Mouse (Mus musculus) lung, postnatal 25 days (tissue): ENCODE measurements around the gene Kdm2a.
A peak's percentile ranks its signal among the peaks of the same experiment; 100 is the strongest.

ENCODE experiments used
- DNase-seq: peaks from one replicate; pipeline ENCODE4 v3.0.0; 2022; ENCODE audit warnings: low spot score

Gene Kdm2a

DNA sequence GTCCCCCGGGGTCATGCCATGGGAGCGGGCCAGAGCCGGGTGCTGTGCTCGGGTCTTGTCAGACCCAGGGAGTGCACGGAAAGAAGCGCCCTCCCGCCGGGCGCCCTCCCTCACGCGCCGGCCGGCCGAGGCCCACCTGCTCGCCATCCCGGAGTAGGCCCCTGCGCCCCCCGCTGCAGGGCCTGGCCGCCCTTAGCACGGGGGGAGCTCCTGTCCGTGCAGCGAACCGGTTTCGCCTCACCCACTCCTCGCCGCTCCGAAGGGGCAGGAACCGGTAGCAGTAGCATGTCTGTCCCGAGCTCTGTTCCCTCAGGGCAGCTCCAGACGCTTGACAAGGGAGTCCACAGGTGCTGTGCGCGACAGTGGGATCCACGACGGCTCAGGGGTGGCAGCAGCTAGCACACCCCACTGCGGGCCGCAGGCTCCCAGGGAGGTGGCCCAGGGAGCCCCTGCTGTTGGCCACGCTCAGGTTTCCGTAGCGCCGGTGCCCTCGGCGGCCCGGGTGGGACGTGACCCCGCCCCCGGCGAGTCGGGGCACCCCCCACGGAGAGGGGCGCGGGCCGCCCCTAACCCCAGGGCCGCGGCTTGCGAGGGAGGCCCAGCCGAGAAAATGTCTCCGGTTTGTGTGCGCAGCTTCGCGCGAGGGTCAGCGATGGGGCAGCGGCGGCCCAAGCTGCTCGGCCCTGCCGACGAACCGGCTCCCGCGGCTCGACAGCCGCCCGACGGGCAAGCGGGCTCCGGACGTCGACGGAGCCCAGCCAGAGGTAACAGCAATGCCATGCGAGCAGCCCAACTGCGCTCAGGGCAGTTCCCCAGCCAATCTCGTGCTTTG, at the start of gene Kdm2a:
Kdm2a (minus strand) TSS at position 488 of the 832 bp plus-strand sequence.
- peak; percentile 23 for DNase-seq

DNA sequence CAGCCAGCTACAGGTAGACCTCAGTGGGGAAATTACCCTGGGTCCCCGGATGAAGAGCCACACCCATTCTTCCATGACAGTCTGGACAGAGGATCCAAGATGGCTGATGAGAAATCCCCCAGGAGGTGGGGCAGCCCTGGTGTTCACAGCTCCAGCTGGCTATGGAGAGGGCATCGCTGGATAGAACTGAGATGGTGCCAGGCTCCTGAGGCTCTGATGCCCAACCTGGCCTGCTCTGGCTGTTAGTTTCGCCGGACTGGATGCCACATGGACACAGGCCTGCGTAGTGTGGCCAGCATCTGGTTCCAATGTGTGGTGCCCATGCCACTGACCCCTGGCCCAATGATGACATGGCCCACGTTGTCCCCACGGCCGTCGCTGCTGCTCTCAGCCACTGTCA, 49.4 kb upstream of the Kdm2a start:
- no peak for DNase-seq

DNA sequence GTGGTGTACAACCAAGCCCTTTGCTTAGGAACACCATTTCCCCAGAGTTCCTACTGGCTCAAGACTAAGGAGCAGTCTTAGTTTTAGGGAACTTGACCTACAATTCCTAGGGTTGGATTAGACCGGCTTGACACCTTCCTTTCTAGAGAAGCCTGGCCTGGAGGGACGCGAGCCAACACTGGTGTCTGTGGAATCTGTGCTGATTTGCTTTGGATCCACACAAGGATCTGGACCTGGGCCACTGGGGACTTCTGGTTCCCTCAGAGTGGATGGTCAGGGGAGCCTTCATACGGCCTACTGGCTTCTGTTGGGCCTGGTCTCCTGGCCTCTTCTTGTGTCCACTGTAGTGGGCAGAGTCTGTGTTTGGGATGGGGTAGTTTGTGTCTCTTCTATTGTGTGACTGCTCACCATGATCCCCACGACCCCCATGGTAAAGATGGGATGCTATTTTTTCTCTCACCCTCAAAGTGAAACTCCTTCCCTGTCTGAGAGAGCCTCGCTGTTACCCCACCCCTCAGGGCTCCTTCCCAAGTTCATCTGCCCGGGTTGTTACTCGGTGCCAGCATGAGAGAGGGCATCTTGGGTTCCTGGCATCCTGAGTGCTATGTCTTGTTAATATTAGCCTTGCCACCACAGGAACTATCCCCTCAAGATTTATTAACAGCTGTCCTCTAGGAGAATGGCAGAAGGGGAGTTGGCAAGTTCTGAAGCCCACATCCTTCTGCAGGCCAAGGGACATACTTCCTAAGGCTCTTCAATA, 48.8 kb upstream of the Kdm2a start:
- no peak for DNase-seq

DNA sequence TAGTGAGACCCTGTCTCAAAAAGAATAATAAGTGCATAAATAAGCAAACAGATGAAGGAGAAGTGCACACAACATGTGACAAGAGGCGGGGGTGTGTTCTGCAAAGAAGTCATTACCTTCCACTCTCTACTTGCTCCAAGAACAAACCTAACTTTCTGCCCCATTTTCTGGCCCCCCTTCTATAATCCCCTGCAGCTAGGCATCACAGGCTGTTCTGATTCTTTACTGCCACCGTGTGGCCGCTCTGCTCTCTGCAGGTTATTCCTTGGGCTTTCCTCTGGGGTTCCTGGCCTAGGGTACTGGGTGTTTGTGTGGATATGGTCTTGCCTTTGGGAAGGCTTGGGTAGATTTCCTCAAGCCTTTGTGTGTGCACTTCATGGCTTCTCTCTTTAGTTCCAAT, 44.3 kb upstream of the Kdm2a start:
- DNase-seq: peak; percentile 64

DNA sequence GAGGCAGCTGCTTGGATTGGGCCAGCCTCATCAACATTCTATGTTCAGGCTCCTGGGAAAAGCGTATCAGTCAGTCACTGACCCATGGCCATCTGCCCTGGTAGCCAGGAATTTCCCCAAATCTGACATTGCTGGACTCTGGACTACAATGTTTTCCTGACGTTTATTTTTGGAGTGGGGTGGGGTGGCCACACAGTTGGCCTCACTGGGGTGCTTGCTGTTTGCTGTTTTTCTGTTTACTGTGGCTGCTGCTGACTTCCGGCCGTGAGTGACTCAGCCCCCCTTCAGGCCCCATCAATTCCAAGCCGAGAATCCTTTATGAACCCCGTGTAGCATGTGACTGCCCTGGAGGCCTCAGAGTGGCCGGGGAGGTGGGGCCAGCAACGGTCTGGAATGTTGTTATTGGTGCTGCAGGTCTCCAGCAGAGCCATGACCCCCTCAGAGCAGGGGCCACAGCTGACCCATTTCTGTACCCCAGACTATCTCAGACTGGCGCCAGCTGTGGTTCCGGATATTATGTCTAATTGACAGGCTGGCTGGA, 43.6 kb upstream of the Kdm2a start:
- peak; percentile 19 for DNase-seq

DNA sequence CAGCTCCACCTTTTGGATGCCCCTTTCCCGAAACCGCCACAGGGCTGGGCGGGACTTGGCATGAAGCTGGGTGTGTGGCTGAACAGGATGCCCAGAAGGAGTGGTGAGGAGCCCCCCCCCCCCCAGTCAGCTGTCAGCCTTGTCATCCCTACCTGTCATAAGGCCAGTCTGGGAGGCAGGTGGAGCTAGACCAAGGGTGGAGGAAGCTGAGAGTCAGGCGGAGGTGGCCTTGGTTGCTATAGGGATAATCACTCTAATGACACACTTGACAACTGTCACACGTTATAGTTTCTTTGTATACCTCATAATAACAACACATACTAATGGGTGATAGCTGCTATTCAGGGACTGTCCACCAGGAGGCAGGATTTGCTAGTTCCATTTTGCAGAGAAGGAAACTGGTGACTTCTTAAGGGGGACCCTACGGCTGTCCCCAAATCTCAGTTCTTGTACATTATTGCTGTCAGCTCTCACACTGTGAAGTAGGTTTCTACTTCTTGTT, 43.1 kb upstream of the Kdm2a start:
- DNase-seq: peak; percentile 54

DNA sequence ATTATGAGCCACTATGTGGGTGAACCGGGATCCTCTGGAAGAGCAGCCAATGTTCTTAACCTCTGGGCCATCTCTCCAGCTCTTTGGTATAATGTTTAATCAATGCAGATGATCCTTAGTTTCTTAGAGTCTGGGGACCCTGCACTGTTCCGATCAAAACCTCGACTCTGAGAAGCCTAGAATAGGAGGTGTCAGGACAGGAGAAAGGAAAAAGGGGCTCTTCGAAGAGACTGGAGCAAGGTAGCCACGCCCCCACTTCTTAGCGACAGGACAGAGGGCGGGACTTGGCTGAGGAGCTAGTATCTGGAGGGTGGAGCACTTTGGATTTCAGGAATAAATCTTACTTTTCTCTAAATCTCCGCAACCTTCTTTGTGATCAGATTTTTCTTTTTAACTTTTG, 42.1 kb upstream of the Kdm2a start:
- DNase-seq: peak; percentile 57

DNA sequence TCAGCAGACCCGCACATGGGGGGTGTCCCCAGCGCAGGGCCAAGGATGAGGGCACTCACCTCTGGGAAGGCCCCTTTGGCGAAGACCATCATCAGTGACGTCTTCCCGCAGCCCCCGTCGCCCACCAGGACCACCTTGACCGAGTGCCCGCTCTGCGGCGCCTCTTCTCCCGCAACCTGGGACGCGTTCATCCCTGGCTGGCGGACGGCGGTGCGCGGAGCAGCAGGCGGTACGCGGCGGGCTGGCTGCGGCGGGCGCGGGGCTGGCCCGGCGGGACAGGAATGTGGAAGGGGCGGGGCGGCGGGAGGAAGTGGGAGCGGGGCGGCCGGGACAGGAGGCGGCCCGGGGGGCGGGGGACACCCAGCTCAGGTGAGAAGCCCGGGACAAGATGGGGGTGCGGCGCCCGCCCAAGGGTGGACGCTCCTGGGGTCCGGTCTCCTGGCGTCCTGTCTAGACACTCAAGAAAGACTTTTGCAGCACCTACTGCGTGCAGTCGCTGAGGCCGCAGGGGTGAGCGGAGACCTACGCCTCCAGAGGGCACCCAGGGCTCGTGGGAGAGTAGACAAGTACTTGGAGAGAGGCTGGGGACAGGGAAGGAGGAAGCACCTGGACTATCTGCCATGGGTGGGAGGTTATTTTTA, 41.2 kb upstream of the Kdm2a start, which contains the start of gene Rhod:
Rhod (minus strand) TSS at position 272 of the 641 bp plus-strand sequence.
- peak; percentile 64 for DNase-seq

DNA sequence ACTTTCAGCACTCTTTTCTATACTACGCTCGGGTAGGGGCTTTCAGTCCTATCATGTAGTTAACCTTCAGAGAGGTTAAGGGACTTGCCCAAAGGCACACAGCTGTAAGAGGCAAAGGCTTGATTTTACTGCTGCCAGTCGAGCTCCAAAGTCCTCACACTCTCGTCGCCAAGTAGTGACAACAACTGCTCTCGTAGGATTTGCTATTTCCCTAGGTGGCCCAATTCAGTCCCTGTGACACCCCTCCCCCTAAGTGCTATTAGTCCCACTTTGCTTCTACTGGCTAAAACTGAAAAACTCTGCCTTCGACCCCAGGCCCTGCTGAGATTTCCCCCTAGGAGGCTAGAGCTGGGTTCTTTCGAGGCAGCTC, 40.7 kb upstream of the Kdm2a start:
- no peak for DNase-seq

DNA sequence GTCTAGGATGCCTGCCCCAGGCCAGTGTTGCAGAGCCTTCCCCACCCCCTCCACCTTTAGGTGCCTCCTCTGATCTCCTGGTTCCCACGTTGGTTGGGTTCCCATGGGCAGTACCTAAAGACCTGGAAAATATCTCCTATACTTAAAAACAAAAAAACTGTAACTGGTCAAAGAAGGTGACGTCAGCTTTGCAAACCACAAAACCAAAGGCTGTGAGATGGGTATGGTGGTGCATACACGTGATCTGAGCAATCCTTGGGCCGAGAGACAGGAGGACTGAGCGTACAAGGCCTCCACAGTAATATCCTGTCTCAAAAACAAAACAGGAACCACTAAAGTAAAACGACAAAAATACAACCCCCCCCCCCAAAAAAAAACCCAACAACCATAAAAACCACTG, 39.8 kb upstream of the Kdm2a start:
- no peak for DNase-seq

DNA sequence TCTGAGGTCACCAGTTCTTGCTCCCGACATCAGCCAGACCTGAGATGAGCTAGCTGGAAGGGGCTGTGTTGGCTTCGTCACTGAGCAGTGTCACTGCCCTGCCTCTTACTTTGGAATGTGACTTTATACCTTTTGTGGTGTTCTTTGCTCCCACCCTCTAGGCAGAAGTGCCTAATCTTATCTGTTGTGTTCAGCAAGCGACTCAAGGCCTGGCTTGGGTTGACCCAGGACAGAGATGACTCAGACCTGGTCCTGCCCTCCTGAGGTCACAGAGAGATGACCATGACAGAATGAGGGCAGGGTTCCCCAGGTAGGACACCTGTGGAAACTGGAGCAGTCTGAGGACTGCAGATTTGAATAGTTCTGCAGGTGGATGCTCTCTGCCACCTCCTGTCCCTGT, 38.2 kb upstream of the Kdm2a start:
- DNase-seq: no peak

DNA sequence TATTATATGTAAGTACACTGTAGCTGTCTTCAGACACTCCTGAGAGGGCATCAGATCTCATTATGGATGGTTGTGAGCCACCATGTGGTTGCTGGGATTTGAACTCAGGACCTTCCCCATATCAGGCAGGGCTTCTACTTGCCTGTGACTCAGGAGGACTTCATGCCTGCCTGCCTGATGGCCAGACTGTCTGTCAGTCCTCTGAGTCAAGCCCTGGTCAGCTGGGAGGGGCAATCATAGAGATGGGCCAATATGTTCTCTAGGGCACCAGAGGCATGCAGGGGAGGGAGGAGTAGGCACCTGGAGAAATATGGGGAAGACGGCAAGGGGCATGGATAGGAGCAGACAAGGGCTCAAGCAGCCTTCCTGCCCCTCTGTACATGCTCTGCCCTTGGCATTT, 36.9 kb upstream of the Kdm2a start:
- no peak for DNase-seq

DNA sequence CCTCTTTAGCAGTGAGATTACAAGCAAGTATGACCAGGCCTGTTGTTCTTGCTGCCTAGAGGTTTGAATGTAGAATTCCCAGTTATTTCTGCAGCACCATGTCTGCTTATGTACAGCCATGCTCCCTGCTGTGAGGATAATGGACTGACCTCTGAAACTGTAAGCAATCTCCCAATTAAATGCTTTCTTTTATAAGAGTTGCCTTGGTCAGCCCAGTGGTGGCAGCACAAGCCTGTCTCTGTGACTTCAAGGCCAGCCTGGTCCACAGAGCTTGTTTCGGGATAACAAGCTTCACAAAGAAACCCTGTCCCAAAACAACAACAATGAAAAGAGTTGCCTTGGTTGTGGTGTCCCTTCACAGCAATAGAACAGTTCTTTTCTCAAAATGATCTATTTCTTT, 35.7 kb upstream of the Kdm2a start:
- no peak for DNase-seq

DNA sequence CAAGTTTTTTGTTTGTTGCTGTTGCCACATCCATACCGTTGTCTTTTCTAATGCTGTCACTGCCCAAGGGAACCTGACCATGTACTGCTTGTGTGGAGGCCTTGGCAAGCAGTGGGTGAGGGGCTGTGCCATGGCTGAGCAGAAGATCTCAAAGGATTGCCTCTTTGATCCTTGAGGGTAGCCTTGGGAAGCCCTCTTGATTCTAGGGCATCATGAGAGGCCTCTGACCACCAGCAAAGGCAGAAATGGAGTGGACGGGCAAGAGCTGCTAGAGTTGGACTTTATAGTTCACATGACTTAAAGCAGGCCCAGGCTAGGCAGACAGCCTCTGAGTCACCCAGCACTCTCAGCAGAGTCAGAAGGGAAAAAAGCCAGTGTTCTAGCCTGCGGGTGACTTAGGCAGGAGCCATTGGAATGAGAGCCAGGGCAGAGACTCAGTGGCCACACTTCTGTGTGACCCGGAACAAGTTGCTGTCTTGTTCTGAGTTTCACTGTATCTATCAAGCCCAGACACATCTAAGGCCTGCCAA, 32.1 kb upstream of the Kdm2a start:
- no peak for DNase-seq

DNA sequence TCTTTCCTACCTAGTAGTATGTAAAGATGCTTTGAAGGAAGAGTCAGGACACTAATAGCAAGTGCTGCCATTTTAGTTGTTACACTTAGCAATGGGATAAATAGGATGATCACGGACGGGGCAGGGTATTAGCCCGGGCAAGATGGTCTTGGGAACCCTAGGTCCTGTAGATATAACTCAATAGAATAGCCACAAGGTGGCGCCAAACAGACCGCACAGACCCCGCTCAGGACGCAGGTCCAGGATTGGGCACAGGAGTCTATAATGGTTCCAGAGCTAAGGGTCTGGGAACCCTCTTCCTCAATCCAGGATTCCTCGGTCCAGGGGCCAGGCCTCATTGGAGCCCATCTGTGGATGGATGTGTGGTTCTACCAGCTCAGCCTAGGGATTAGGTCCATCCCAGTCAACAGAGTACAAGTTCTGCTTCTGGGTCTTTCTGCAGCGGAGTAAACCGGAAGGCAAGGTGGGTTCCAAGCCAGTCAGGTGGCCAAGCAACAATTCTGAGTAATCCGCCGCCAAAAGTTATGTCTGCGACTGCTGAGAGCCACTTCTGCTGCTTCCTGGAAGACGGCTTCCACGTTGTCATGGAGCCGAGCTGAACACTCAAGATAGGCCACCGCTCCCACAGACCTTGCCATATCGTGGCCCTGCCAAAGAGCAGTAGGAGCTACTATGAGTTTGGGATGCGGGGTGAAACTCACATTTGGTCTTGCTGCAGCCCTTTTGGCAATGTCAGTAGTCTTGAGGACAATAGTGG, 27.7 kb upstream of the Kdm2a start:
- DNase-seq: peak; percentile 36

DNA sequence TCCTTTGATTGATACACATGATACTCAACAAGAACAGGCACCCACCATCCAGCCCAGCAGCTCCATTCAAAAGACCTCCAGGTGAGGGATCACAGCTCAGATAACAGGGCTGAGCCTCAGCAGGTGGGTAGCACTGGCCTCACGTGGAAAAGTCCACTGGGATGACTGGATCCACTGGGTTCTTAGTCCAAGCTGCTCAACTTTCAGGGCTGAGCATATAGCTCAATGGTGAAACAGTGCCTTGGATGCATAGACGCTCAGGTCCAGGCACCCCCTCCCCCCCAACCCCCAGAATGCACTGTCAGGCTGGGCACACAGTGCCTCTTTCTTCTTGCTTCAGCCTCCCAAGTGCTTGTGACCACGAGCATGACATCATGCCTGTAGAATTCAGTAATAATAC, 24.9 kb upstream of the Kdm2a start:
- no peak for DNase-seq

DNA sequence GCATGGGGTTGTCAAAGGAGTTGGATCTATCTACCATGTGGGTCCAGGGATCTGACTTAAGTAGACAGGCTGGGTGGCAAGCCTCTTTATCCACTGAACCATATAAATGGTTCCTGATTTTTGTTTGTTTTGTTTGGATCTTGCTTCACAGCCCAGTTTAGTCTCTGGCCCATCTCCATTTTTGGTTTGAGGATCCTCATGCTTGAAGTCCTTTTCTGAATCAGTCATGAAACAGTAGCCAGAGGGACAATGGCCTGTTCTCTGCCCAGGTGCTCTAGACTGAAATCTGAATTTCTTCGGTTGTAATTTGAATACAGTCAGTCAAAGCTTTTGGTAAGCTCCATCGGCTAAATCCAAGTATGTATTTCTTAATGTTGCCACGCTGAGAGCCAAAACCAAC, 24.5 kb upstream of the Kdm2a start:
- no peak for DNase-seq

DNA sequence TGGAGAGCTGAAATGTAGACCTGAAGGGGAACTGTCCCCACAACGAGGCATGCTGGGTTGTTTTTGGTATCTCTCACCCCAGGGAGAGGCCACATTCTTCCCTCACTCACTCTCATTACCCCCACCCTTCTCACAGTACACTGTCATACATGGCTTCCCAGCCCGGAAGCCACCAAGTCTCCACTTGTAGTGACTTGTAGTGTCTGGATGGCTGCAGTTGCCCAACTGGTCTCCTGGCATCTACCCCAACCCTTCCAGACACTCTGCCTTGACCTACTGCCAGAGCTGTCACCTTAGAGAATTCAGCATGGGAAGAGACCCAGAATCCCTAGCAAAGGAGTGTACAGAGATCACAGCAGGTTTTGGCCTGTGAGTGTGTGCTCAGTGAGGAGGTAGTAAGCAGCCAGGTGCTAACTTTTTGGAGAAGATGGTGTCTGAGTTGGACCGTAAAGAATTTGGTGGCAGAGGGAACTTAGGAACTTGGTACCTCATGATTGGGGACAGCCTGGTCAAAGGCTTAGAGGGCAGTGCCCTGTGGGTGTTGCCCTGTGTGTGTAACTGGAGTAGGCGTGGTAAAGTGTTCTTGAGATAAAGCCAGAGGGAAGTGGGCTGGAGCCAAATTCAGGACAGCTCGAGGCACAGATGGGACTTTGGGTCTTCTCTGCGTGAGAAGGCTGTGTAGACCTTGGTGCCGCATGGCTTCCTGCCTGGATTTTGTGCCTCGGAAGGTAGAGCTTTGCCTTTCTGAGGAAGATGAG, 22.2 kb upstream of the Kdm2a start:
- DNase-seq: peak; percentile 24

DNA sequence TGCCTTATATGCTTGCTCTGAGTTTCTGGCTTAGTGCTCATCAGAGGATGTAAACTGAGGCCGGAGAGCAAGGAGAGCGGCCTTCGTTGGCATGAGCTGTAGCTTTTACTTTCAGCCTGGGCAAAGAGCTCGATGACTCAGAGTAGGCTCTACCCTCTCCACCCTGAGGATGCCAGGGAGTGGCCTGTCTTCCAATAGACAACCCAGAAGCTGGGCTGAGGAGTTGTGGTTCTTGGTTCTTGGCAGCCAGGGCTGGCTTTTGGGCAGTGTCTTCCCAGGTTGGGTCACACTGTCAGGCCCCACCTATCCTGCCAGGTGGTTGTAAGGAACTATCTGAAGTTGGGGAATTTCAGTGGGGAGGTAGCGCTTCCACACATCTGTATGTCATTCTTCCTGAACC, 21.6 kb upstream of the Kdm2a start:
- no peak for DNase-seq

DNA sequence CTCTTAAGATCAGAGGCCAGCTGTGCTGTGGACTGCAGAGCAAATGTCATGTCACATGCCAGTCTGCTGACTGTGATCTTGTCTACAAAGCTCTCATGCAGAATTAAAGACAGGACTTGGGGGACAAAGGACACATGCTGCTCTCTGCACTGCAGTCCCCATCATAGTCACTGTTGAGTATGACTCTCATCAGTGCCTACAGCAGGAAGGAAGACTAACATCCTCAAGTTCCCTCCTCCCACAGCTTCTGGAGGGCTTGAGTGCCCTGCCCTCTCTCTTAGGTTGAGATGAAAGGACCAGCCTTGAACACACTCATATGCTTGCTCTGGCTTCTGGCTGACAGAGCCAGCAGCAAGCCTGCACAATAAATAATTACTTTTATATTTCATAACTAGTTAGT, 19.6 kb upstream of the Kdm2a start:
- no peak for DNase-seq

DNA sequence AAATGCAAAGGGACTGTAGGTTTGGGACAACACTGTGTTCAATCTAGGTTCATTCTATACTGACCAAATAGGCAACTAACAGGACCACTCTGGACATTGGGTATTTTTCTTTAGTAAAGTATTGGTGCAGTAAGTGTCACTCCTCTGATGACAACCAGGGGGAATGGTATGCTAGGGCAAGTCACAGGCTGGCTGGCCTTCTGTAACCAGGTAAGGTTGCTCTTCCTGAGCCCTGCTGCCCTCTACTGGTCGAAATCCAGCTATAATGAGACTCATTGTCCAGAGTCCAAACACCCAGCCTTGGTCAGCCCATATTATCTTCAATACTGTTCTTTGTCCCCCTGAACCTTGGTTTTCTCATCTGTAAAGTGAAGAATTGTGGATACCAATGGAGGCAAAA, 19.1 kb upstream of the Kdm2a start:
- DNase-seq: peak; percentile 81
